Mouse (Mus musculus) embryo, embryonic 11 days (tissue): ENCODE measurements around the gene Dclk1.

Source experiments
- DNase-seq: peaks from one replicate; pipeline ENCODE4 v3.0.0-alpha.2; 2015

The Dclk1 gene

DNA sequence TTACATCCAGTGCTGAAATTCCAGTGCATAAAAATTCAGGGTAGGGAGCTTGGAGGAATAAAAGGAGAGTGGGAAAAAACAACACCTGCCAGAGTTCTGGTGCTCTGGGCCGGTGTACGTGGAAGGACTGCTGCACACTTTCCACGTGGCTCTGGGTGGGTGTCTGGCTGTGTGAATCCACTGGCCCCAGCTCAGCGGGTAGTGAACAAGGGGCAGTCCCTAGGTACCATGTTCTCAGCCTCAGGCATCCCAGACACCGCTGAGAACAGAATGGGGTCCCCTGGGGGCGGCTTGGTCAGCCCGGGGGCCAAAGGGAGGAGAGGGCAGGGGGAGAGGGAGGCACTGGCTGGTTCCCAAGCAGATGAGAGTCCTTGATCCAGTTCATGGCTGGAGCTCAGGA lies 164.5 kb downstream of the Dclk1 start:
- no peak for DNase-seq

DNA sequence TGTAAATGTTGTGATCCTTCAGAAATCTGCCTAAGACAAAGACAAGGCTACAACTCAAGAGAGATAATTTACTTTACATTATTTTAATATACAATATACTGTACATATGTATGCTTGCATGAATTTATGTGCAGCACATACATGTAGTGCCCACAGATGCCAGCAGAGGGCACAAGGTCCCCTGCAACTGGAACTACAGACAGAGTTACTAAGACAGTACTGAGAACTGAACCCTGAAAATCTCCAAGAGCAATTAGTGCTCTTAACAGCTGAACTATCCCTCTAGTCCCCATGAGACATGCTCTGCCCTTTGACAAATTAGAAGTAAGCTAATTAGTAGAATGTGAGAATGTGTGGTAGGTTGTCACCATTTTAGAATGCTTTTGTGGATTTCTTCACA lies 169.4 kb downstream of the Dclk1 start:
- no peak for DNase-seq

DNA sequence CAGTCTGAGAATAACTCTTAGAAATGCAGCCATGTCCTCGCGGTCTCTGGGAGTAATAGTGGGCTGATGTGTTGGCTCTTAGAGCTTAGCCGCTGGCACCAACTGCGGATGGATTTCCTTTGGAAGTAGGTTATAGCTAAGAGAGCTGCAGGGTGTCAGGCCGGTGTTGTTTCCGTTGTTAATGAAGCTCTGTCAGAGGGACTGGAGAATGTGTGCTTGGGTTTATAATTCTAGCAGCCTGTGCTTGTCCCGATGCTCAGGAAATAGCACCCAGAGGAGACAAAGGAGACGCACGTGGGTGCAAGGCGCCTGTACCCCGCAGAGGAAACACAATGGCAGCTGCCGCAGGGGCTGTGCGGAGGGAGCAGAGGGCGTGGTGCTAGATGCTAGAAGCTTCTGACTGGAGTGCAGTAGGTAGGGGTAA lies 173.4 kb downstream of the Dclk1 start:
- DNase-seq: peak; percentile 61

DNA sequence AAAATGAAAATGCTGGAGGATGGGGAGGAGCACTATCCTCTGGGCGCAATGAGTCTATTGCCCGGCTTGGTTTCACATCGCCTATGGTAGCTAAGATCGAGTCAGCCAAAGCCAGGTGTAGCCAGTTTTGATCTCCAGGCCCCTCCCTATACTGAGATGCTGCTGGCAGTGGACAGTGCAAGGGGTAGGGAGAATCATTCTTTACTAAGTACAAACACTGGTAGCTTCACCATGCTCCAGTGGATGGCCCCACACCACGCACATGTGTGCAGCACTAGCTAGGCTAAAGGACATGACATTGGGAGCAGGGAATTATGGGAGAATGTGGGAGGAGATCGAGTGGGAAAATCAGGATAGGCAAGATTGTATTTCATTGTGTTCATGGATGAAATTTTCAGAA lies 176.7 kb downstream of the Dclk1 start:
- DNase-seq: no peak

DNA sequence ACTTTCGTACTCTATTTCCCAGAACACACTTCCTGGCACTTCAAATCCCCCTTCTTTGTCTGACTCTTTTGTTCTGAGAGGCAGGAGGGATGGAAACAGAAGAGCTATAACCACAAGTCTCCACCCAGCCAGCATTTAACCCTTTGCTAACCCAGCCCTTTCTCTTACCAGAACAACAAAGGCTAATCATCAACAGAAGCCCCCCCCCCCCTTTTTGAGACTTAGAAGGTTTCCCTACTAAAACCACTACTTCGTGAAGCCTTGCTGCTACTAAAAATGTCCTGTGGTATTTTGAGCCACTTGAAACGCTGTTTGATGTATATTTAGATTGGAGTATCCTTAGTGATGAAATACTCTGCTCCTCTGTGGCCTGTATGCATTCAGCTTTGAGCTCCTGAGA lies 177.2 kb downstream of the Dclk1 start:
- DNase-seq: peak; percentile 39

DNA sequence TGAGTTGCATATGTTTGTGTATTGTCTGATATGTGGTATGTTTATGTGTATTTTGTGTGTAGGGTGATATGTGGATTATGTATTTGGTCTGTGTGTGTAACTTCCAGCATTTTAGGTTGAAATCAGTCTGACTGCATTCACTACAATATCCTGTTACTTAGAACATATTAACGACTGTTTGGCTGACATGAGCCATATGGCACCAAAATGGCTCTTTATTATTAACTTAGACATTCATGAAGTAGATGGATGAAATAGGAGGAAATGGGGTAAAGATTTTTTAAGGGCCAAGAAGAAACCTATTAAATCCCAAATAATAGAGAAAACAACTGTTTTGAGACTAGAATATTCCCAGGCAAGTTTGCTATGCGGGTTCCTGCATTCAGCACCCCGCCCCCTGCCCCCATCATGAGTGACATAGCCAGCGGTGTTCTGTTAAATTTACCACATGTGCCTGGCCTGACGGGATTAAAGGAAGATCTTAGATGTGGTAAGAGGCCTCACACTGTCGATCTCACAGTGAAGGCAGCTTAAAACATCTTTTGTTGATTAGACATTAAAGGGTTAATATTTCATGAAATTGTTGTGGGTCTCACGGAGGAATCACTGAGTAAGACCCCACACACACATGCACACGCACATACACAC lies 178.4 kb downstream of the Dclk1 start:
- no peak for DNase-seq

DNA sequence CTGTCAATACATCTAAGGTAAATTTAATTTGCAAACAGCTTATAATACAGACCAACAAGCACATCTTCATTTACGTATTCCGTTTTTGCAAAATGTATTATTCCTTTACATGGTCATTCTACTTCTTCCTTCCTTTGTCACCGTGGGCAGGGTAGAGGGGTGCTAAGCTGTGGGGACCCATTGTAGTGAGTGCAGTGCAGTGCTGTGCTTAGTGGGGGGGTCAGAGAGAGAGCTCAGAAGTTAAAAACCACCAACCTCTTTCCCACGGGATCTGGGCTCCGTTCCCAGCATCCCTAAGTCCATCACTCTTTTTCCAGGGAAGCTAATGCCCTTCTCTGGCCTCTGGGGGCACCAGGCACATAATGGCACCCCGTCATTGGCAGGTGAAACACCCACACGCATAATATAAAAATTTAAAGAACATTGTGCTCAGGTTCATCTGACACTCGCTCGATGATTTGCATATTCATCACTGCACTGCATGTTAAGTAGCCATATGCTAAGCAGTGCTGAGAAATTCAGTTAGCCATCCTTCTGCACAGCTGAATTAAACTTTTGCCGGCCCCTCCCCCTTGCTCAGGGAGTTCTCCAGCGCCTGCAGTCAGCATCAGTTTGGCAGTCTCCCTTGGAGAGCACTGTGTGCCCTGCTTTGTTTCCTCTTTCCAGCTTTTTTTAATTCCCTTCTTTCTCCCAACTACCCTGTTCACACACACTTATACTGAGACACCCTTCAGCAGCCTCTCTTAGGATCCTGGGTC lies 181.7 kb downstream of the Dclk1 start:
- peak; percentile 65 for DNase-seq

DNA sequence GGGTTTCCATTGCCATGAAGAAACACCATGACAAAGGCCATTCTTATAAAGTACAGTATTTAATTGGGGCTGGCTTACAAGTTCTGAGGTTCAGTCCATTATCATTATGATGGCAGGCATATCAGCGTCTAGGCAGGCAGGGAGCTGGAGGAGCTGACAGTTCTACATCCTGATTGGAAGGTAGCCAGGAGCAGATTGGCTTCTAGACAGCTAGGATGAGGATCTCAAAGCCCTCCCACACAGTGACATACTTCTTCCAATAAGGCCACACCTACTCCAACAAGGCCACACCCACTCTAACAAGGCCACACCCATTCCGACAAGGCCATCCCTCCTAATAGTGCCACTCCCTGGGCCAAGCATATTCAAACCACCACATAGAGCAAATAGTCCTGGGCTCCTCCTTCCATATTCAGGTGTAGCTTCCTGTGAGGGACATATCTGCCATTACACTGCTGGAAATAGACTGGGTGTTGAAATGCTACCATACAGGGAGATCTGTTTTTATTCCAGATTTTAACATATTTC lies 187.9 kb downstream of the Dclk1 start:
- DNase-seq: no peak

DNA sequence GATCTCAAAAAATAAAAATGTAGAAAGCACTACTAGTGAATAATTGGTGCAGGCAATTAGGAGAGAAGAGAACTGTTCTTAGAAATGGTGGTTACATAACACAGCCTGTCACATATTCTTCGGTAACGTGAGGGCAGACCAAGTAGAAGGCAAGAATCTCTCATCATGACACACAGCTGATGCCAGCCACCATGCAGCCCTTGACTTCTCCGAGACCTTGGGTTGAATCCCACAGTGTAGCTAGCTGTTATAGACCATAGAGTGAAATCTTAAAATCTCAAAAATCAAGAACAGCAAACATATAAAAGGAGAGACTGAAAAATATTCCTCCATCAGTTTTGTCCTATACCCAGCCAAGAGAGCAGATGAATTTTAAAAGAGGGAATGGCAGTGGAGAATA lies 189.1 kb downstream of the Dclk1 start:
- no peak for DNase-seq

DNA sequence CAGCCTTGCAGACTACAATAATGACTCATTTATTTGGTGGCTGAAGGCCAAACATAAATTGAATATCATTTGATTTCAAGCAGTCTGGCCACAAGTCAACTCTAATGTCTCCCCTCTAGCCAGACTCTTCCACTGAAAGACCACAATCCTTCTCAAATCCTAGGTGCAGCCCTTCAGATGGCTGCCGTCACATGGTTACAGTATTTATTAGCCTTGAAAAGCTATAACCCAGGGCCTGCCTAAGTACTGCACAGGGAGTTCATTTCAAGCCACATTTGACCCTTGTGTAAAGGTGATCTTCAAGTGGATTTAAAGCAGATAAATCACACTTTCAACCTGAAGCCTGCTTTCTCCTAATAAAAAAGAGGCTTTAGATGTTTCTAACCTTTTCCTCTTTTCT lies 192.1 kb downstream of the Dclk1 start:
- DNase-seq: peak; percentile 22

DNA sequence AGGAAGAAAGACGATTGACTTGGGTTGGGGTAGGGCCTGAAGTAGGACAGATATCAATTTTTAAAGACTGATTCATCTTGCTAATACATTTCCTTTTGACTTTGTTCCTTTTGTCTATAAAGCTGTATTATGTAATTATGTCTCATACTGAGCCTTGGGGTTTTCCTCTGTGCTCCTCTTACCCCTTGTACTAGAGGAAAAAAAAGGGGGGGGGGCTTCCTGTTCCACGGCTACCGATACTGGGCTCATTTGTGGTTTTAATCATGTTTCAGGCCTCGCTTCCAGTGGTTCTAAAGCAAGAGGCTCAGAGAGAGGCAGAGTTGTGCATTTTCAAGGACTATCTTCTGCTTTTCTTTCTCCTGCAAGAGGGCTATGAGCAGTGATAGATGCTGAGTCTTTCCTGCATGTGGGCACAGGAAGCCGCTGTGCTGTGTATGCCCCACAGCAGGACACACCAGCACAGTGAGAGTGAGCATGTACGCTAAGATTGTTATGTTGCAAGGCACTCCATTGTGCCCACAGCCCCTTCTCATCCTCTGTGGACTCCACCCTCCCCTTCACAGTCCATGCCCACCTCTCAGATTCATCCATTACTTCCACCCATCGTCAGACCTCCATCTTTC lies 196.8 kb downstream of the Dclk1 start:
- no peak for DNase-seq

DNA sequence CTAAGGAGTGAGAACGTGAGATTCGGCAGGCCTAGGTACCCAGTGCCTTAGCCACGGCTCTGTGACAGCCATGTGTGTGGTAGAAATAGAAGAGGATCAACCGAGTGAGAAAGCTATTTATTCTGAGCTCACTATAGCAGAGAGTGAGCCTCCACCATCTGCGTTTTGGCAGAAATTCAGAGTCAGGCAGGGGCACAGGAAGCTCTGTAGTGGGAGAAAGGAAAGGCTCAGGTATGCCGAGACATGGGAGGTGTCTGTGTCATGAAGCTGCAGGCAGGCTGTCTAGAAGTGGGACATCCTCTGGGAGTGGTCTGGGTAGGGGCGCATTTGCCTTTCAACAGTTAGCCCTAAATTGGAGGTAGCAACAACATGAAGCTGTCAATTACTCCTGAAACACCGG lies 198.2 kb downstream of the Dclk1 start:
- no peak for DNase-seq

DNA sequence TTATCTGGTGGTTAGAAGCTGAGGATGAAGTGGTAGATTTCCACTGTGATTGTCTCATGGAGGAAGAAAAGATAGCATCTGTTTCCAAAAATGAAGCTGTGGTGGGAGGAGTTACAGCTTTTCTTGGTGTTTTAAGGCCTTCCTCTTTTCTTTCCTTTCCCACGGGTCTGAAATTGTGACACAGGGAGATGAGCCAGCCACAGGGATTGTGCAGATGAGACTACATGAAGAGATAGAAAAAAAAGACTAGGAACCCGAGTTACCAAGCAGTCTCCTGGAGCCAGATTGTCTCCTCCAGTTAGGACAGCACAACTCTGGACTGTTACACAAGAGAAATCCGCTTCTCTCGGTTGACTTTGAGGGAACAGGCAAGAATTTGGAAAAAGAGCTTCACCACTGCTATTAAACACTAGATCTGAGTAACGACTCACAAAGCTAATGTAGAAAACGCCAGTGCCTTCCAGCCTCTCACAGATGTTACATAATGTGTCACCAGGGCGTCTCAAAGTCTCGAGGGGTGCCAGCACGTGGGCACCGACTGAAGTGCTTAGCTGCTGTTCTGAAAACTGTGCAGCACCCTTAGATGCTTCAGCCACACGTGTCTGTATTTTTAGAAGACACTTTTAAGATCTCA lies 200.0 kb downstream of the Dclk1 start:
- DNase-seq: no peak

DNA sequence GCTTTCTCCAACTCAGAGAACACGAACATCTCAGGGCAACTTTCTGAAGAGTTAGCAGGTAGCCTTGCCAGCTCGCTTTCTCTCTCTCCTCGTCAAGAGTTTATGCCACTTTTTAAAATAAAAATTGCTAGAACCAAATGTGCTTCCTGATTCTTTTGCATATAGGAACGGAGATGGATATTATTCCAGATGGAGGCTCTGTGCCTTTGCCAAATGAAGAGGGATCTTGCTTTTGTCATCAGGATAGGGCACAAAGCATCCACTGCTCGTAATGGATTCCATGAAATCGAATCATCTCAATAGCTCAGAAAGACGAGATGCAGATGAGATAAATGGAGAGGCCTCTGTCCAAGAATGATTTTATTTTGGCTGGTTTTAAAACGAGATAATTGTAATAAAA lies 201.1 kb downstream of the Dclk1 start:
- no peak for DNase-seq

DNA sequence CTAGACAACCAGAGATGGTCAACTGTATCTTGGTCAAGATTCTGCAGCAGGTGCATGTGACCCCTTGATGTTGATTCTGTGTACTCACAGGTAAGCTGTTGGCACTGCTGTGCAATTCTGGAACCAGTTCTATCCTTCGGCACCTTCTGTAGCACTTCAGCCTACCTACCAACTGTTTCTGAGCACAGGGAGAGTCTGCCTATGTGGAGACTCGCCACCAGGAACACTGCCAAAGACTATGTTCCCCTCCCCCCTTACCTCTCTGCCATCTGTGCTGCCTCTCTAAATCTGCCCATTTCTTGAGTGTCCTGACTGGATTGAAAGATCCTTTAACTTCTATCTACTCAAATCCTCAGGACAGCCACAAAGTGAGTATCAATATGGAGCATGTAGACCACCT lies 201.6 kb downstream of the Dclk1 start:
- DNase-seq: no peak

DNA sequence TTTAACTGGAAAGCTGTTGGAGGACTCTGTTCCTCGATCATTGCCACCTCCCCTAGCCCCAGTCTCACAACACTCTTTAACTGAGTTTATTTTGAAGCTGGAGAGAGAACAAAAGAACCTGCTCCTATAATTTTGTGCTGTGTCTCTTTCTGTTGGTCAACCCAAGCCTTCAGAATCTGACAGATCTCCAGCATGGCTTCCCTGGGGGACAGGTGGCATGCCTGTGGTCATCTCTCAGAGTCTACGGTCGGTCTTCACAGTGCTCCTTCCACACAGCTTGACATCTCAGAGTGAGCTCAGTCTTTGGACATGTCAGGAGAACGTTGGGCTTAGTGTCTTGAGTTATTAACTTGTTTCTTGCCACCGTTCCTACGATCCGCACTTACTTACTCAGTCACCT lies 204.5 kb downstream of the Dclk1 start:
- DNase-seq: no peak

DNA sequence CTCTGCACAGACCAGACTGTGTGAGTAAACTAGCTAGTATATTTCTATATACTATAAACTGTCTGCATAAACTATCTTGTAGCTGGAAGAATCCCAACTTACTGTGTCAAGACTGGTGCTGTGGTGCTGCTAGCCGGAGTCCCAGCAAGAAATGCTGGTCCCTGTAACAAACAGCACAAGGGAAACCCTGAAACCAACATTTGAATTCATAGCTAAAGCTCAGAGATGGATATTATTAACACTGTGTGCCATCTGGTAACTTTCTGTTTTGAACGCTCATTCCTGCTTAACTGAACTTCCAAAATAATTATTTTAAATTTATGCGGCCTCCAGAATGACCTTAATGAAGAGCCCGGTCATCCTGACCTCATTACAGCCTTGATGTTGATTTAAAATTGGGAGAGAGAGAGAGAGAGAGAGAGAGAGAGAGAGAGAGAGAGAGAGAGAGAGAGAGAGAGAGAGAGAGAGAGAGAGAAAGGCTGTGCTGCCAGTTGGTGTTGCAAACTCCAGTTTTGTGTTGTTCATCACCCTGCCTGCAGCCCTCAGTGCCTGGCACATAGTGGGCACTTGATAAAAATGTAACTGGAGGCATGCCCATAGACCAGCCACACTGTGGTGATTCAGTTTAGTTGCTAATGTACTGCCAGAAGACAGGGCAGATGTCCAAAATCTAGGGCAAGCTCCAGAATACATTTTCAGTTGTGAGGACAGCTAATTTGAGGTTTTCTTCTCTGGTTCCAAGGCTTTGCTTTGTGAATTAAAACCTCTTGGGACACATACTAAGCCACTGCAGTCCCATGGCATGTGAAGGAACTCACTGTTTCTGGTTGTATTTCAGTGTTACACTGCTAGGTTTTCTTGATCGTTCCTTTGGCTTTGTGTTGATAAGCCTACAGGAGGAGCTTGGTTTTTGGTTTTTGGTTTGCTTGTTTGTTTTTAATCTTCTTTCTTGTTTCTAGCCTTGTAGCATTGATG lies 205.6 kb downstream of the Dclk1 start:
- no peak for DNase-seq

DNA sequence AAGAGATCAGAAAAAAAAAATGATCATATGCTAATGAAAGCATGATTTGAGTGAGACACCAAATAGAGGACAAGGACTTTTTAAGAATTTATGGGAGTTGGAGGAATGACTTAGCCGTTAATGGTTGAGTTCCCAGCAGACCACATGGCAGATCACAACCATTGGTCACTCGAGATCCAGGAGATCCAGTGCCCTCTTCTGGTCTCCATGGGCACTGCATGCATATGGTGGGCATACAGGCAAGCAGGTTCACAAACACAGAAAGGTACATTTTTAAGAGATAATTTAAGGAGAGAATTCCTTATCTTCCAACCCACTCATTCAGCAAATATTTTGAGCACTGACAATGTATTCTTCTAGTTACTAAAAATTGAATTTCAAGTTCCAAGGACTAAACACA lies 207.0 kb downstream of the Dclk1 start:
- no peak for DNase-seq

DNA sequence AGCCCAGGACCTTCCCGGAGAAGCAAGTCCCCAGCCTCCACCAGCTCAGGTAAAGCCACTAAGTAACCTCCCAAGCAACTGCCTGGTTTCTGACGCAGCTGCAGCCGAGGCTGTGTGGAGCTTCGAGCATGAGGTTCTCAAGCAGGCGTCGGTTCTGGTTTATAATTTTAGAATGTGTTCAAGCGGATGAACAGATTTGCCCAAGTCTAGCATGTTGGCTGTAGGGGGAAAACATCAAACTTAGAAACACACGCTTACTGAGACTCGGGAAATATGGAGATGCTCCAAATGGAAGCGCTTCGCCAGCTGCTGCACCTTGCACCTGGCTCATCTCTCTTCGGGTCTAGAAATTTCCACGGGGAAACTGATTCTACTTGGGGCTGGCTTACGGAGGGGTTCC lies 208.9 kb downstream of the Dclk1 start:
- no peak for DNase-seq

DNA sequence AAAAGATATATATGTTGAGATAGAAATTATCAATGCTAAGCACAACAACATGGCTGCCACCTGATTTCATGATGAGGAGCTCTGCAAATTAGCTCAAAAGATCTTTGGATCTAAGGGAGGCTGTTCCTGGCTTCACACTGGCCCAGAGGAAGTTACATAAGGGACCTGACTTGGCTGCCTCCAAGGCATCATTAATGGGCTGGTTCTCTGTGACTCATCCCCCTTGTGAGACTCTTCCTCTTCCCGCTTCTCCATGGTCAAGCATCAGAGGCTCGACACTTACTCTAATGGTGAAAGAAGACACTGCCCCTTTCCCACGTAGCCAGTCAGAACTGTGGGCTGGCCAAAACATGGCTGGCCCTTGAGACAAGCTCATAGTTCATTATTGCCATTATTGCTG lies 209.7 kb downstream of the Dclk1 start:
- no peak for DNase-seq

DNA sequence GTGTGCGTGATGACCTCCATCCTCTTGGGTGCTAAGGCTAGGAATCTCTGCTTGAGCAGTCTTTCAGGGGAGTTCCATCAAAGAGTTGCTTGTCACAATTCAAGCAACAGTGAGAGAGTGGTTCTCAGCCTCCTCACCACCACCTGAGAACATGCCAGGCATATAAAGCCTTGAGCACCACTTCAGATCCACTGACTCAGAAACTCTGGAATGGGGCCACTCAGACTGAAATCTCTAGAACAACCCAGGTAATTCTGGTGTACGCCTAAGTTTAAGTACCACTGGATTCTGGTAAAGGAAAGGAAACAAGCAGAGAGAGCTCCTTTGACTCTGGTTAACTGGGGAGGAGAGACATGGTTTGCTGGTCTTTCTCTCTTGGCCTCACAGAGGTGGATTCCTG lies 210.3 kb downstream of the Dclk1 start:
- no peak for DNase-seq

DNA sequence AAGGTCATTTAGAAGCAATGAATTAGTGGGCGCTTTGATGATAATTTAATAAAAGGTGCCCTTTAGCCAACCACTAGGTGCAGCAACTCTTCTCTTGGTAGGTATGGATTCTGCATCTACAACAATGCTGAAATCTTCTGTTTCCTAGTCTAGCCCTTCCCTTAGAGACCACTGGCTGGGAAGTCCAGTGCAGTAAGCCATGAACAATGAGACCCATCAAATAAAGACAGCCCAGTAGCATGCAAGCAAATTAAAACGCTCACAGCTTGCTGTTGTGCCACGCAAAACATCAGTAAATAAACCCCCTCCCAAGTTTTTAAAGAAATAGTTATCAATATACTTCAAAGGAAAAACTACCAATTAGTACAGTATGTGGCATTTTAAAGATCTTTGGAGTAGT lies 218.9 kb downstream of the Dclk1 start:
- DNase-seq: no peak
